Mouse (Mus musculus): ENCODE measurements around the gene Gm20661. TPM values are rescaled to one million over a fixed set of nuclear protein-coding genes. Genes with fewer than 3 reads are reported as not detected.

Gm20661 gene
- total and polyA plus RNA-seq, 3 experiments = 0.35 to 0.85 TPM; not detected in 1

- TF ChIP-seq BHLHE40 (IDR thresholded peaks at IDR 0.05; ENCODE audit: borderline replicate concordance, low read depth, low read length) = peak; percentile 67; the same call in 1 of the 2 replicates
- TF ChIP-seq ZNF384 (IDR thresholded peaks at IDR 0.05; ENCODE audit: low read depth, low read length) = peak; percentile 32; the same call in 1 of the 2 replicates
- no peak for TF ChIP-seq POLR2AphosphoS5 (IDR thresholded peaks at IDR 0.05; ENCODE audit: borderline replicate concordance, low read depth, low read length)
- peak; percentile 81 for TF ChIP-seq MXI1 (IDR thresholded peaks at IDR 0.05; ENCODE audit: low read depth, low read length)
- TF ChIP-seq MYB (IDR thresholded peaks at IDR 0.05; ENCODE audit: low read depth, low read length) = peak; percentile 64; the same call in 1 of the 2 replicates
These were observed 7.2 kb upstream of the Gm20661 start, which contains the start of gene Uba7 (continued) for GRCm38 (mm10) chr9:107975399-107976386.

- H3K4me3 ChIP-seq (ENCODE audit: control insufficient read depth in 1 of 2, insufficient read depth in 1 of 2, low read depth in 2 of 2, low read length in 2 of 2) = no peak overlapping the region
- H3K9me3 ChIP-seq (replicated peaks; ENCODE audit: insufficient read depth, low read length) = no peaks in the 10 kb centered on the region
- H3K79me2 ChIP-seq (ENCODE audit: control insufficient read depth, insufficient read depth, low read length, poor library complexity) = peaks cover 37% of the 10 kb centered on the region
- H3K27ac ChIP-seq (ENCODE audit: control insufficient read depth, low read depth, low read length) = no peak overlapping the region
- peaks cover 2 to 55% of the 10 kb centered on the region in 2 experiments for H3K36me3 ChIP-seq (ENCODE audit: control insufficient read depth in 1 of 2, insufficient read depth in 2 of 2, low read length in 2 of 2)
- DNase-seq (ENCODE audit: low read depth, low spot score) = no peak
- H3K4me1 ChIP-seq (ENCODE audit: control insufficient read depth in 1 of 2, insufficient read depth in 2 of 2, low read length in 2 of 2) = peaks cover 27 to 77% of the 10 kb centered on the region in 2 experiments
- H3K9ac ChIP-seq (ENCODE audit: control insufficient read depth, low read depth, low read length, poor library complexity, severe bottlenecking) = no peak overlapping the region
- H3K27me3 ChIP-seq (ENCODE audit: control insufficient read depth in 1 of 2, insufficient read depth in 2 of 2, low read length in 2 of 2) = no peaks in the 10 kb centered on the region
- TF ChIP-seq RCOR1 (IDR thresholded peaks at IDR 0.05; ENCODE audit: low read depth, low read length) (no peak), TAL1 (IDR thresholded peaks at IDR 0.05; ENCODE audit: low read length) (no peak), ZKSCAN1 (IDR thresholded peaks at IDR 0.05; ENCODE audit: low read depth, low read length) (no peak), CHD1 (IDR thresholded peaks at IDR 0.05; ENCODE audit: low read depth, low read length) (no peak), POLR2AphosphoS5 (IDR thresholded peaks at IDR 0.05; ENCODE audit: borderline replicate concordance, low read depth, low read length) (no peak), CTCF (IDR thresholded peaks at IDR 0.05 in 2 of 3, conservative IDR thresholded peaks at IDR 0.05 in 1 of 3; ENCODE audit: control insufficient read depth in 1 of 3, insufficient read depth in 1 of 3, low read depth in 2 of 3, low read length in 3 of 3, poor library complexity in 1 of 3, severe bottlenecking in 1 of 3) (no peak), TBP (IDR thresholded peaks at IDR 0.05; ENCODE audit: low read depth, low read length) (no peak), GABPA (IDR thresholded peaks at IDR 0.05; ENCODE audit: low read depth, low read length) (no peak), ELF1 (IDR thresholded peaks at IDR 0.05; ENCODE audit: low read depth, low read length) (no peak), NELFE (IDR thresholded peaks at IDR 0.05; ENCODE audit: low read depth, low read length) (no peak), MXI1 (IDR thresholded peaks at IDR 0.05; ENCODE audit: low read depth, low read length) (no peak)
These were observed 4.0 kb upstream of the Gm20661 start for GRCm38 (mm10) chr9:107978815-107979214.

Data from MEL (cell line).